Mouse (Mus musculus): ENCODE results near the gene Map4k3.

DNA sequence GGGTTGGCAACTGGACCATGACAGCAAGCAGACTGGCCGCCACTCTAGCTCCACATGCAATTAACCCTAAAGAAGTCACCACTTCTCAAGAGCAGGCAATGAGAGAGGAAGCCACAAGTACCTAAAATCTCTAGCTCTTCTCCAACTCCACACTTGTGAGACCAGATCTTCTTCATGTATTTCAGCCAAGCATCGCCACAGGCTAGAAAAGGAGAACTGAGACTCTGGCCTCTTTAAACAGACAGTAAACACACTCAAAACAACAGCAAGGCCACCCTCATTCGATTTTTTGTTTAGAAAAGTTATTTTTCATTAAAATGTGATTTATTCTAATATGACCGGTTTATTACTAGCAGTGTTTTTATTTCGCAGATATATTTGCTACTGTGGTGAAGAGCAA, 9.0 kb downstream of the Map4k3 start:
- TF ChIP-seq CTCF (IDR thresholded peaks at IDR 0.05) (no peak), EP300 (IDR thresholded peaks at IDR 0.05) (no peak)

Measured in lung, postnatal 0 days (tissue).